Mouse (Mus musculus) heart, adult 2 months (tissue): ENCODE data around the gene Psmd8.

Source experiments
- CTCF ChIP-seq: fragments of 200-600 bp; IDR thresholded peaks from 2 replicates; pipeline ENCODE4 v1.8.1; 2022; ENCODE audit warnings: antibody characterized with exemption, mild to moderate bottlenecking, moderate library complexity
- POLR2A ChIP-seq: fragments of 200-500 bp; IDR thresholded peaks from 2 replicates; pipeline ENCODE4 v1.6.1; 2011; ENCODE audit warnings: mild to moderate bottlenecking, low read depth, low read length, control low read depth; ENCODE audit not compliant: insufficient read depth

DNA sequence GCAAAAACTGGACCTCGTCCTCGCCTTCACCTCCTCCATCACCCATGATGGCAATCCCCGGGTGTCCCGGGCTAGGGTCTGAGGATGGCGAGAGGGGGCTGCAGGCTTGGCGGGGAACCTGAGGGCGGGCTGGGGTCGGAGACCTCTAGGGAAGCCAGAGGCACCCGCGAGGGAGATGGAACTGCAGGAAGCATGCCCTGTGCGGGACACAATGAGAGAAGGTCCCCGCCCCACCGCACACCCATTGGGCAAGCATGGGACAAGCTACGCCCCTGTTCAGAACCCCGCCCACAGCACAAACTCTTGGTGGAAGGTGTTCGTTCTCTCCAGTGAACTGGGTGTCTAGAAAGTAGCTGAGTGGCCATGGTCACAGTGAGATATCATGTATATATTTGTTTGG lies 55.5 kb downstream of the Psmd8 start, which contains the start of gene Ryr1:
- TF ChIP-seq POLR2A (no peak), CTCF (no peak)
